Mouse (Mus musculus): ENCODE data around the gene Tmem238.

Gene Tmem238

GRCm38 (mm10) chr7:4794631-4795168 is 5.2 kb upstream of the Tmem238 start:
- in situ Hi-C loops (cut with MboI; ENCODE audit: unreplicated experiment in 2 of 2) = loop anchor here (5.0 to 10.0 kb wide), 4 partner anchors 150 to 1380 kb away; partner anchors contain the start of gene Zfp444 (in 1 of the 2)

- in situ Hi-C loops (cut with MboI; ENCODE audit: unreplicated experiment in 2 of 2) = loop anchor here (10.0 kb wide), 2 partner anchors 151 to 1381 kb away; partner anchors contain the start of gene Zfp444 (in 1 of the 2)
Observed at GRCm38 (mm10) chr7:4793674-4794073, 4.2 kb upstream of the Tmem238 start.

- in situ Hi-C loops (cut with MboI; ENCODE audit: unreplicated experiment in 2 of 2) = loop anchor here (10.0 kb wide), 2 partner anchors 152 to 1382 kb away; partner anchors contain the start of gene Zfp444 (in 1 of the 2)
Observed at GRCm38 (mm10) chr7:4793248-4793647, 3.8 kb upstream of the Tmem238 start.

GRCm38 (mm10) chr7:4792278-4793212 is 3.1 kb upstream of the Tmem238 start, which contains the start of gene Rpl28:
Rpl28 (plus strand) TSS chr7:4792874.
- in situ Hi-C loops (cut with MboI; ENCODE audit: unreplicated experiment in 2 of 2) = loop anchor here (10.0 kb wide), 2 partner anchors 152 to 1382 kb away; partner anchors contain the start of gene Zfp444 (in 1 of the 2)

GRCm38 (mm10) chr7:4788499-4789435 is 689 bp downstream of the Tmem238 start:
- in situ Hi-C loops (cut with MboI; ENCODE audit: unreplicated experiment in 2 of 2) = loop anchor here in 1 of 2 experiments (5.0 kb wide), 1 partner anchor 41 kb away; no protein-coding TSS in a partner anchor

GRCm38 (mm10) chr7:4783667-4784268 is 5.7 kb downstream of the Tmem238 start:
- in situ Hi-C loops (cut with MboI; ENCODE audit: unreplicated experiment in 2 of 2) = loop anchor here in 1 of 2 experiments (5.0 kb wide), 2 partner anchors 36 to 71 kb away; no protein-coding TSS in a partner anchor

- in situ Hi-C loops (cut with MboI; ENCODE audit: unreplicated experiment in 2 of 2) = loop anchor here in 1 of 2 experiments (5.0 kb wide), 2 partner anchors 35 to 70 kb away; no protein-coding TSS in a partner anchor
Observed at GRCm38 (mm10) chr7:4782759-4783158, 6.7 kb downstream of the Tmem238 start, which contains the start of the genes Il11 and Tmem190. Il11 (minus strand) TSS chr7:4782859. Tmem190 (plus strand) TSS chr7:4782937.

- in situ Hi-C loops (cut with MboI; ENCODE audit: unreplicated experiment in 2 of 2) = loop anchor here in 1 of 2 experiments (5.0 kb wide), 2 partner anchors 35 to 70 kb away; no protein-coding TSS in a partner anchor
Observed at GRCm38 (mm10) chr7:4782130-4782529, 7.3 kb downstream of the Tmem238 start.

GRCm38 (mm10) chr7:4779921-4780320 is 9.5 kb downstream of the Tmem238 start:
- in situ Hi-C loops (cut with MboI; ENCODE audit: unreplicated experiment in 2 of 2) = loop anchor here in 1 of 2 experiments (5.0 kb wide), 2 partner anchors 33 to 68 kb away; no protein-coding TSS in a partner anchor

GRCm38 (mm10) chr7:4777851-4778637 is 11.4 kb downstream of the Tmem238 start:
- in situ Hi-C loops (cut with MboI; ENCODE audit: unreplicated experiment in 2 of 2) = no loop called here

- in situ Hi-C loops (cut with MboI; ENCODE audit: unreplicated experiment in 2 of 2) = no loop called here
Observed at GRCm38 (mm10) chr7:4776861-4777830, 12.3 kb downstream of the Tmem238 start.

GRCm38 (mm10) chr7:4776131-4776530 is 13.3 kb downstream of the Tmem238 start:
- in situ Hi-C loops (cut with MboI; ENCODE audit: unreplicated experiment in 2 of 2) = no loop called here

GRCm38 (mm10) chr7:4771202-4771601 is 18.3 kb downstream of the Tmem238 start, which contains the start of gene Fam71e2:
Fam71e2 (minus strand) TSS chr7:4771302.
- in situ Hi-C loops (cut with MboI; ENCODE audit: unreplicated experiment in 2 of 2) = no loop called here

GRCm38 (mm10) chr7:4764946-4765710 is 24.3 kb downstream of the Tmem238 start:
- in situ Hi-C loops (cut with MboI; ENCODE audit: unreplicated experiment in 2 of 2) = no loop called here

- in situ Hi-C loops (cut with MboI; ENCODE audit: unreplicated experiment in 2 of 2) = no loop called here
Observed at GRCm38 (mm10) chr7:4759670-4760069, 29.8 kb downstream of the Tmem238 start.

GRCm38 (mm10) chr7:4752821-4753570 is 36.5 kb downstream of the Tmem238 start, which contains the start of gene Cox6b2:
Cox6b2 (minus strand) TSS chr7:4753094.
- in situ Hi-C loops (cut with MboI; ENCODE audit: unreplicated experiment in 2 of 2) = no loop called here

Measured in v-Abl transformed pro-B cells (cell line).